Mouse (Mus musculus): Measurements from ENCODE around the gene Plcz1.

GRCm38 (mm10) chr6:140024404-140024803, 16.9 kb downstream of the Plcz1 start:
- no peak for TF ChIP-seq CTCF (IDR thresholded peaks at IDR 0.05; ENCODE audit: extremely low read depth, insufficient read depth, low read length)
- no peak for TF ChIP-seq POLR2A (IDR thresholded peaks at IDR 0.05; ENCODE audit: extremely low read depth, insufficient read depth, low read length)

All from cortical plate, adult 2 months (tissue).